Mouse (Mus musculus) heart, embryonic 12.5 days (tissue): ENCODE data around the gene Fcrl5. TPM values are rescaled to one million over a fixed set of nuclear protein-coding genes. Genes with fewer than 3 reads are reported as not detected.
A peak's percentile ranks its signal among the peaks of the same experiment; 100 is the strongest.

Experiments
- ATAC-seq: fragments of 200-750 bp; cut with Nextera tagmentation; 2 replicates; pipeline ENCODE4 v1.8.0; 2017; ENCODE audit warnings: moderate TSS enrichment, moderate library complexity; ENCODE audit not compliant: insufficient number of reproducible peaks, low FRiP score
- H3K27ac ChIP-seq: fragments of 300-500 bp; sonication (generic); 2 replicates; pipeline ENCODE4 v1.5.1; 2016; ENCODE audit warnings: mild to moderate bottlenecking, moderate library complexity; ENCODE audit not compliant: poor library complexity, severe bottlenecking
- H3K27me3 ChIP-seq: fragments of 300-500 bp; sonication (generic); replicated peaks from 2 replicates; pipeline ENCODE4 v1.6.1; 2016; ENCODE audit warnings: mild to moderate bottlenecking, moderate library complexity
- H3K36me3 ChIP-seq: fragments of 300-500 bp; sonication (generic); 2 replicates; pipeline ENCODE4 v1.6.1; 2016; ENCODE audit warnings: mild to moderate bottlenecking, moderate library complexity
- H3K4me1 ChIP-seq: fragments of 300-500 bp; sonication (generic); replicated peaks from 2 replicates; pipeline ENCODE4 v1.6.1; 2016; ENCODE audit warnings: mild to moderate bottlenecking
- H3K4me2 ChIP-seq: fragments of 300-500 bp; sonication (generic); 2 replicates; pipeline ENCODE4 v1.6.1; 2016; ENCODE audit warnings: mild to moderate bottlenecking, moderate library complexity
- H3K4me3 ChIP-seq: fragments of 300-500 bp; sonication (generic); 2 replicates; pipeline ENCODE4 v1.5.1; 2016; ENCODE audit warnings: mild to moderate bottlenecking
- H3K9ac ChIP-seq: fragments of 300-500 bp; sonication (generic); 2 replicates; pipeline ENCODE4 v1.6.1; 2016; ENCODE audit warnings: mild to moderate bottlenecking, moderate library complexity
- H3K9me3 ChIP-seq: fragments of 300-500 bp; sonication (generic); replicated peaks from 2 replicates; pipeline ENCODE4 v1.6.1; 2016; ENCODE audit warnings: mild to moderate bottlenecking, moderate library complexity
- WGBS: fragments of 180-500 bp; shearing (Covaris S2); methylation state at CpG from one replicate; pipeline ENCODE4 v1.1.7; 2016; 5-methylcytosine and 5-hydroxymethylcytosine counted together
- polyA plus RNA-seq: library from polyadenylated mRNA; unstranded; fragments of >200 nt; fragmentation: Nextera tagmentation; extraction: Ambion mirVana; gene quantifications from 2 replicates; pipeline ENCODE4 v1.2.1, GENCODE M21; 2016

The Fcrl5 gene
- polyA plus RNA-seq, 1 experiment from 2014 or later, result not detected

- no peak for ATAC-seq
- Histone ChIP-seq H3K27me3 (peaks cover 27% of the 10 kb centered on the region), H3K36me3 (no peaks in the 10 kb centered on the region), H3K4me1 (0 out of 2 replicates have a peak, but pooled peaks cover 4% of the 10 kb centered on the region), H3K4me2 (no peak overlapping the region), H3K4me3 (no peak overlapping the region), H3K9ac (no peak overlapping the region), H3K27ac (no peak overlapping the region), H3K9me3 (no peaks in the 10 kb centered on the region)
- 70% methylated on average over 24 of the region's 24 CpGs for WGBS
Measured at GRCm38 (mm10) chr3:87500088-87501055, 64.8 kb downstream of the Fcrl5 start.

GRCm38 (mm10) chr3:87501151-87501550 is 65.6 kb downstream of the Fcrl5 start:
- 39% methylated on average over 8 of the region's 8 CpGs for WGBS

GRCm38 (mm10) chr3:87502771-87503170 is 67.2 kb downstream of the Fcrl5 start:
- no peaks in the 10 kb centered on the region for H3K9me3 ChIP-seq
- H3K36me3 ChIP-seq, result no peaks in the 10 kb centered on the region
- peaks cover 34% of the 10 kb centered on the region for H3K27me3 ChIP-seq
- 0 out of 2 replicates have a peak, but pooled peaks cover 4% of the 10 kb centered on the region for H3K4me1 ChIP-seq
- H3K4me3 ChIP-seq, result no peak overlapping the region
- ATAC-seq, result no peak
- no peak overlapping the region for H3K4me2 ChIP-seq
- no peak overlapping the region for H3K27ac ChIP-seq
- WGBS, result 79% methylated on average over 6 of the region's 6 CpGs
- H3K9ac ChIP-seq, result no peak overlapping the region

More at GRCm38 (mm10) chr3:87501151-87501550, 65.6 kb downstream of the Fcrl5 start:
- no peaks in the 10 kb centered on the region for H3K36me3 ChIP-seq
- no peak overlapping the region for H3K4me2 ChIP-seq
- no peaks in the 10 kb centered on the region for H3K9me3 ChIP-seq
- no peak overlapping the region for H3K4me3 ChIP-seq
- no peak for ATAC-seq
- H3K27ac ChIP-seq, result no peak overlapping the region
- H3K27me3 ChIP-seq, result peaks cover 27% of the 10 kb centered on the region
- H3K9ac ChIP-seq, result no peak overlapping the region
- H3K4me1 ChIP-seq, result 0 out of 2 replicates have a peak, but pooled peaks cover 4% of the 10 kb centered on the region

GRCm38 (mm10) chr3:87504330-87504729 is 68.8 kb downstream of the Fcrl5 start:
- Histone ChIP-seq H3K4me3 (no peak overlapping the region), H3K27ac (no peak overlapping the region), H3K4me2 (no peak overlapping the region), H3K9me3 (no peaks in the 10 kb centered on the region), H3K4me1 (peaks cover 14% of the 10 kb centered on the region), H3K9ac (no peak overlapping the region), H3K27me3 (peaks cover 34% of the 10 kb centered on the region), H3K36me3 (no peaks in the 10 kb centered on the region)
- ATAC-seq, result no peak
- 27% methylated on average over 7 of the region's 7 CpGs for WGBS

- ATAC-seq, result no peak
- Histone ChIP-seq H3K4me2 (no peak overlapping the region), H3K36me3 (no peaks in the 10 kb centered on the region), H3K4me3 (no peak overlapping the region), H3K4me1 (peaks cover 19% of the 10 kb centered on the region), H3K27ac (no peak overlapping the region), H3K9ac (no peak overlapping the region), H3K9me3 (no peaks in the 10 kb centered on the region), H3K27me3 (peaks cover 34% of the 10 kb centered on the region)
- 37% methylated on average over 4 of the region's 4 CpGs for WGBS
Measured at GRCm38 (mm10) chr3:87504749-87505425, 69.3 kb downstream of the Fcrl5 start.

GRCm38 (mm10) chr3:87506456-87507416 is 71.2 kb downstream of the Fcrl5 start:
- H3K36me3 ChIP-seq, result no peaks in the 10 kb centered on the region
- 64% methylated on average over 12 of the region's 12 CpGs for WGBS
- no peak overlapping the region for H3K27ac ChIP-seq
- peaks cover 33% of the 10 kb centered on the region for H3K27me3 ChIP-seq
- H3K4me3 ChIP-seq, result no peak overlapping the region
- no peak for ATAC-seq
- H3K9ac ChIP-seq, result no peak overlapping the region
- H3K4me1 ChIP-seq, result peaks cover 17% of the 10 kb centered on the region
- H3K9me3 ChIP-seq, result no peaks in the 10 kb centered on the region
- H3K4me2 ChIP-seq, result no peak overlapping the region

GRCm38 (mm10) chr3:87508205-87508901 is 72.8 kb downstream of the Fcrl5 start:
- H3K27ac ChIP-seq, result no peak overlapping the region
- H3K4me3 ChIP-seq, result peak overlapping the region; percentile 22; the same call in 1 of the 2 replicates
- H3K4me2 ChIP-seq, result peak overlapping the region; percentile 56
- H3K27me3 ChIP-seq, result peaks cover 19% of the 10 kb centered on the region
- 24% methylated on average over 17 of the region's 17 CpGs for WGBS
- H3K9me3 ChIP-seq, result no peaks in the 10 kb centered on the region
- H3K9ac ChIP-seq, result 0 out of 2 replicates have a peak overlapping the region, but pooled peaks have one; percentile 15
- H3K36me3 ChIP-seq, result no peaks in the 10 kb centered on the region
- H3K4me1 ChIP-seq, result peaks cover 33% of the 10 kb centered on the region
- peak; percentile 71 for ATAC-seq

- WGBS, result 24% methylated on average over 4 of the region's 4 CpGs
- Histone ChIP-seq H3K9ac (peak overlapping the region; percentile 38; the same call in 1 of the 2 replicates), H3K4me2 (peak overlapping the region; percentile 56; the same call in 1 of the 2 replicates), H3K4me1 (peaks cover 33% of the 10 kb centered on the region), H3K36me3 (no peaks in the 10 kb centered on the region), H3K27ac (peak overlapping the region; percentile 3; the same call in 1 of the 2 replicates), H3K27me3 (peaks cover 19% of the 10 kb centered on the region), H3K9me3 (no peaks in the 10 kb centered on the region), H3K4me3 (no peak overlapping the region)
- peak; percentile 27 for ATAC-seq
Measured at GRCm38 (mm10) chr3:87509061-87509460, 73.5 kb downstream of the Fcrl5 start.

- peaks cover 19% of the 10 kb centered on the region for H3K27me3 ChIP-seq
- peaks cover 45% of the 10 kb centered on the region for H3K4me1 ChIP-seq
- no peak overlapping the region for H3K4me2 ChIP-seq
- H3K4me3 ChIP-seq, result no peak overlapping the region
- H3K27ac ChIP-seq, result no peak overlapping the region
- ATAC-seq, result no peak
- H3K9me3 ChIP-seq, result no peaks in the 10 kb centered on the region
- WGBS, result 91% methylated on average over 9 of the region's 9 CpGs
- H3K36me3 ChIP-seq, result no peaks in the 10 kb centered on the region
- H3K9ac ChIP-seq, result no peak overlapping the region
Measured at GRCm38 (mm10) chr3:87510832-87511231, 75.3 kb downstream of the Fcrl5 start.
